Mouse (Mus musculus): ENCODE data around the gene Adam17. TPM values are rescaled to one million over a fixed set of nuclear protein-coding genes. Genes with fewer than 3 reads are reported as not detected.

The Adam17 gene
- polyA plus RNA-seq, 1 experiment from 2014 or later = 17.3 TPM

DNA sequence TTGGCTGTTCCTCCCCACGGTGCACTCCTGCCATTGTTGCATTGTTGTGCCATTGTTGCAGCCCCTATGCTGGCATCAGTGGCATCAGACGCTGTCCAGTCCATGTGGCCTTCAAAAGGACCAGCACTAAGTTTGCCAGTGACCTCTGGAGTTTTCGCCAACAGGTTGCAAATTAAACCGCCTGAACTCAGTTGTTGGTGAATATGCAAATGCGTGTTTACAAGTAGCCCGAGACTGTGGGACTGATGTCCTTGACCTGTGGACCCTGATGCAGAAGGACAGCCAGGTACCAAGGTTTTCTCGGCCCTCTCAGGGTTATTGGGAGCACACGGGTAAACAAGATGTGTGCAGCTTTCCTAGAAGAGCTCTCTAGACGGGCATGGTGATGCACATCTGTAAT, 52.3 kb downstream of the Adam17 start:
- 84% methylated on average over 9 of the region's 9 CpGs for WGBS
- no peak for ATAC-seq (replicated peaks)
- H3K4me3 ChIP-seq = no peak overlapping the region

DNA sequence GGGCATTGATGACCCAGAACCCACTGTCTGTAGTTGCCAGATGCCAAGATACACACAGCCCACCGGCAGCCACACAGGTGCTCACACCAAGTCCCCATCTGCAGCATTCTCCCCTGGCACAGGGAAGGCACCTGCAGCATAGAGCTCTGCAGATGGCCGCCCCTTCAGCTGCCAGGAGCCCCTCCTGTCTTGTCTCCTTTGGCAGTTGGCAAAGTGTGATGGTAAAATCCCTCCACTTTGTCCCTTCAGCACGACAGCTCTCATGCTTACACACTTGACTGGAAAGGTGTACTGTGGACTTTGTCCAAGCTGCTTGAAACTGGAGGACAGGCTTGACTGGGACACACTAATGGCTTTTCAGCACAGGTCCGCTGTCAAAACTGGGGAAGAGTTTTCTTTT, 53.1 kb downstream of the Adam17 start:
- Histone ChIP-seq H3K9me3 (no peaks in the 10 kb centered on the region), H3K4me1 (0 out of 2 replicates have a peak, but pooled peaks cover 5% of the 10 kb centered on the region), H3K4me2 (no peak overlapping the region), H3K36me3 (replicated peaks) (peaks cover 13% of the 10 kb centered on the region), H3K27ac (no peak overlapping the region), H3K27me3 (replicated peaks) (no peaks in the 10 kb centered on the region), H3K4me3 (no peak overlapping the region), H3K9ac (no peak overlapping the region)
- ATAC-seq (replicated peaks) = no peak
- 95% methylated on average over 4 of the region's 4 CpGs for WGBS

More for the DNA sequence above, 52.3 kb downstream of the Adam17 start:
- Histone ChIP-seq H3K36me3 (replicated peaks) (peaks cover 16% of the 10 kb centered on the region), H3K9ac (no peak overlapping the region), H3K27me3 (replicated peaks) (no peaks in the 10 kb centered on the region), H3K4me1 (no peaks in the 10 kb centered on the region), H3K27ac (no peak overlapping the region), H3K4me2 (no peak overlapping the region), H3K9me3 (no peaks in the 10 kb centered on the region)

DNA sequence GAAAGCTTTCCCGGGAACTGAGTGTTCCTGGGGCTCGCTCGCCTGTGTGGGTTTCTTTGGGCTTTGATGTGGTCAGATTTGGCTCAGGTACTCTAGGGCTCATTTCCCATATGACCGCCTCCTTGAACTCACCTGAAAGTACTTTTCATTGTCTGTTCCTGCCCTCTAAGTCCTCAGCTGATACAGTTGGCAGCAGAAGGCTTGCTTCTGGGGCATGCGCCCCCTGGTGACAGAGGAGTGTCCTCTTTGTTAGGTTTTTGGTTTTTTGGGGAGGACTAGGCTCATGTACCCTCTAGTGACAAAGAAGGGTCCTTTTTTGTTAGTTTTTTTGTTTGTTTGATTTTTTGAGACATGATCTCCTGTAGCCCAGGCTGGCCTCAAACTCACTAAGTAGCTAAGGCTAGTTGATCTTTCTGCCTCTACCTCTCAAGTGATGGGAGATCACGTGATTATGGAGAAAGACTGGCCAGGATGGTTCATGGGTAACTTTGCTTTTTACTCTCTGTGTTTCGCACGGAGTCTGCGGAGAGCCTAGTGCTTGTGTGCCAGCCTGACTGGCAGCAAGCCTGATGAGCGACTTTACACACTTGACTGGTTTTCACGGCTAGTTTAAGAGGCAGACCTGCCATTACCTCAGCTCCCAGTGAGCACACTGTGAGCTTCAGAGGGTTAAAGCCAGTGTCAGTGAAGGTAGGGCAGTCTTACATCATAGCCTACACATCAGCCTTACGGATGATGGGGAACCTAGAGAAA, 55.1 kb downstream of the Adam17 start:
- H3K4me2 ChIP-seq = no peak overlapping the region
- 0 out of 2 replicates have a peak, but pooled peaks cover 5% of the 10 kb centered on the region for H3K4me1 ChIP-seq
- no peak for ATAC-seq (replicated peaks)
- WGBS = 76% methylated on average over 12 of the region's 12 CpGs
- H3K4me3 ChIP-seq = no peak overlapping the region
- no peak overlapping the region for H3K9ac ChIP-seq
- H3K27me3 ChIP-seq (replicated peaks) = no peaks in the 10 kb centered on the region
- H3K9me3 ChIP-seq = no peaks in the 10 kb centered on the region
- H3K36me3 ChIP-seq (replicated peaks) = peaks cover 13% of the 10 kb centered on the region; the same call in 1 of the 2 replicates
- H3K27ac ChIP-seq = no peak overlapping the region

DNA sequence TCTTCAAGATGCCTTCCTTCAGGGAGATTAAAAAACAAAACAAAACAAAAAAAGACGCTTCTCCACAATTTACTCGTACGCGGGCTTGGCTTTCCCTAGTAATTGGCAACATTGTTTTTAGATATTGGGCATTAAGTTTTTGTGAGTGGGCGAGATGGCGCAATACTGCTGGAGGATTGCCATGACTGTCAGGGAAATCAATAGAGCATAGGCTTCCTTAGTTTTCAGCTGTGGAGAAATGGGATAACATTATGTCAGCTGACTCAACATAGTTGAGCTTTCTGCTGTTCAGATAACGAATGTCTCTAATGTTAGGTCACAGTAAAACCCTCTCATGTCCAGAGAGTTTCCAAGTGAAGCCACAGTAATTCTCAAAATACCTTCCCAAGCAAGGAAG, 56.6 kb downstream of the Adam17 start:
- WGBS = 30% methylated on average over 7 of the region's 7 CpGs
- H3K9ac ChIP-seq = peak overlapping the region; percentile 59; the same call in 1 of the 2 replicates
- H3K4me1 ChIP-seq = 0 out of 2 replicates have a peak, but pooled peaks cover 5% of the 10 kb centered on the region
- peak overlapping the region; percentile 73 for H3K4me2 ChIP-seq
- no peak overlapping the region for H3K27ac ChIP-seq
- H3K27me3 ChIP-seq (replicated peaks) = no peaks in the 10 kb centered on the region
- H3K4me3 ChIP-seq = peak overlapping the region; percentile 59
- peaks cover 23% of the 10 kb centered on the region; the same call in 1 of the 2 replicates for H3K36me3 ChIP-seq (replicated peaks)
- no peaks in the 10 kb centered on the region for H3K9me3 ChIP-seq
- no peak for ATAC-seq (replicated peaks)

DNA sequence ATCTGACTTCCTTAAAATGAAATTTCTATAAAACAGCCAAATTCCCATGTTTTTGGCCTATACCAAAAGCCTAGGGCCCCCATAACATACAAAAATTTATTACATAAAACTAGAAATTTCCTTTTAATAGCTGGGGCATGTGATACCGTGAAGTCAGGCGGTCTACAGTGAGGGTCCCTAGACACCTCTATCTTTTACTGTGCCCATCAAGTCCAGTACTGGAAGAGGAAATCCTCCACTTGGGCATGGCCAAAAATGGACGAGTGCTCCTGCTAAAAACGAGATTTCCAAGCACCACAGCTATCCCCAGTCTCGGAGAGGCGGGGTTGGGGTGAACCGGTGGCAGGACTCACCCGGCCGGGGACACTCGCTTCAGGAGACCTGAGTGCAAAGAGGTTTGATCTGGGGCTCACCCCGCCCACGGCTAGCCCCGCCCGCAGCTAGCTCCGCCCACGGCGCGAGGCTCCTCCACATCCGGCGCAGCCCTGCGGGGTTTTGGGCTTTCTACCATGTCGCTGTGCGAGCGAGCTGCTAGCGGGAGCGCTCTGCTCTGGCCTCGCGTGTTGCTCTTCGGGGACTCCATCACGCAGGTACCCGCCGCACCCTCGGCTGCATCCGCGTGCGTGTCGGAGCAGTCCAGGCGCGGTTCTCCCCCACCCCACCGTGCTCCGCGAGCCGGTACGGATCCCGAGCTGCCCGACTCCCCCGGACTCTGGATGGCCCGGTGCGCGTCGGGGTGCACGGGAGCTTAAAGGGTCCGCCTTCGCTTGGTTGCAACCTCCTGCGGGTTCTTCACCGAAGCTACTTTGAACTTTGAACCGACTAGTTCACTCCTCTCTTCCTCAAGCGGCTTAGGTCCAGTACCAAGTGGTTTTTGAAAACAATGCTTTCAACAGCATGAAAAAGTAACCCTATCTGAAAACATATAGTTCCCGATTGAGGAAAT, 57.2 kb downstream of the Adam17 start, which contains the start of gene Iah1:
TSS of gene Iah1 (plus strand) at position 467 of the 946 bp plus-strand sequence.
- 0 out of 2 replicates have a peak, but pooled peaks cover 5% of the 10 kb centered on the region for H3K4me1 ChIP-seq
- no peaks in the 10 kb centered on the region for H3K27me3 ChIP-seq (replicated peaks)
- peak within 1 kb of the TSS; percentile 59 for H3K9ac ChIP-seq
- peak within 1 kb of the TSS; percentile 73 for H3K4me2 ChIP-seq
- 2% methylated on average over 59 of the region's 59 CpGs for WGBS
- peak within 1 kb of the TSS; percentile 36 for H3K27ac ChIP-seq
- H3K9me3 ChIP-seq = no peaks in the 10 kb centered on the region
- ATAC-seq (replicated peaks) = peak; percentile 90
- peak within 1 kb of the TSS; percentile 59 for H3K4me3 ChIP-seq
- H3K36me3 ChIP-seq (replicated peaks) = peaks cover 28% of the 10 kb centered on the region

DNA sequence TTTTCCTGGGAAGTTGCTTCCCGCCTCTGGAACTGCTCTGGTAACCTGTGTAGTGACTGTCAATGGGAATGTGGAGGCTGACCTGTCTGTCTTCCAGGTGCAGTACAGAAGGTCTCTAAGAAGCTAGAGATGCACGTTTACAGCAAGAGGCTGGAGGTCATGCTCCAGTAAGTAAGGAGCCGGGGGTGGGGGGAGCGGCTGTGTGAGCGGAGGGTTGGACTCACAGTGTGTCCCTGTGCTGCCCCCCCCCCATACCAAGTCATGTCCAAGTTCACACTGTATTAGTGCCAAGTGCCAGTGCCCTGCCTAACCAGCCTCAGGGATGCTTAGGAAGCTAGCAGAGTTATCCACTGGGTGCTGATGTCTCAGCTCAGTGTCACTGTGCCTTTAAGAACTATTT, 61.2 kb downstream of the Adam17 start:
- peaks cover 60% of the 10 kb centered on the region for H3K36me3 ChIP-seq (replicated peaks)
- no peak overlapping the region for H3K4me3 ChIP-seq
- ATAC-seq (replicated peaks) = no peak
- H3K27ac ChIP-seq = no peak overlapping the region
- WGBS = 94% methylated on average over 5 of the region's 5 CpGs
- no peaks in the 10 kb centered on the region for H3K27me3 ChIP-seq (replicated peaks)
- no peak overlapping the region for H3K9ac ChIP-seq
- no peak overlapping the region for H3K4me2 ChIP-seq
- no peaks in the 10 kb centered on the region for H3K9me3 ChIP-seq
- 0 out of 2 replicates have a peak, but pooled peaks cover 5% of the 10 kb centered on the region for H3K4me1 ChIP-seq

DNA sequence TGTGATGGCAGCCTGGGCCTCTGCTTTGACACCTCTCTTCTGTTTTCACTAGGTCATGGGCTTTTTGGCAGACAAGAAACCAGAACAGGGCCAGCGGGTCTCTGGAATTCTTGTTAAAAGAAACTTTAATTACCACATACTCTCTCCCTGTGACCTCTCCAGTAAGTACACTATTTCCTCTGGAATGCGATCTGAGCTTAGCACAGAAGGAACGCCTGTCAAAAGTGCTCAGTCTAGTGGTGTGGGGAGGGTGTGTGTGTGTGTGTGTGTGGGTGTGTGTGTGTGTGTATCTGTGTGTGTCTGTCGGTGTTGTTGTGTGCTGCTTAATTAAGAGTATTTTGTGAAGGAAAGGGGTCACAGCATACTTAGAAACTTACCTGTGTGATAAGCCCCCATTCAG, 66.7 kb downstream of the Adam17 start:
- 97% methylated on average over 4 of the region's 4 CpGs for WGBS
- Histone ChIP-seq H3K36me3 (replicated peaks) (peaks cover 79% of the 10 kb centered on the region), H3K27me3 (replicated peaks) (no peaks in the 10 kb centered on the region)

DNA sequence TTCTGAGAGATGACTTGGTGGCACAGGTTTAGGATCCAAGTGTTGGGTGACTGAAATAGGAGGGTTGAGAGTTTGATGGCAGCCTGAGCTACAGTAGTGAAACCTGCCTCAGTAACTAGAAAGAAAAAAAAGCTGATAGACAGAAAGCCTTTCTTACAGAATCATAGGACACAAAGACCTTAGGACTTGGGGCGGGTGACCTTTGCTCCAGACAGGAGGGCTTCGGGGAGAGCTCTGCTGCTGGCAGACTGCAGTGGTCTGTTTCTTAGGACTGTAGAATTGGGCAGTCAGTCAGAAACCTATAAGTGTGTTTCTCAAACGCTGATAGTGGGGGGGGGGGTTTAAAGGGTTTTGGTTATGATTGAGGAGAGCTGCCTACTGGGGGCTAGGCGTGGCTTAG, 67.7 kb downstream of the Adam17 start:
- peaks cover 77% of the 10 kb centered on the region for H3K36me3 ChIP-seq (replicated peaks)
- no peak overlapping the region for H3K4me3 ChIP-seq
- H3K9me3 ChIP-seq = no peaks in the 10 kb centered on the region
- WGBS = 92% methylated on average over 4 of the region's 4 CpGs
- H3K27ac ChIP-seq = no peak overlapping the region
- ATAC-seq (replicated peaks) = no peak
- H3K27me3 ChIP-seq (replicated peaks) = no peaks in the 10 kb centered on the region
- H3K9ac ChIP-seq = no peak overlapping the region
- H3K4me2 ChIP-seq = no peak overlapping the region
- H3K4me1 ChIP-seq = no peaks in the 10 kb centered on the region

More for the DNA sequence above, 66.7 kb downstream of the Adam17 start:
- H3K4me2 ChIP-seq = no peak overlapping the region
- H3K9ac ChIP-seq = no peak overlapping the region
- no peaks in the 10 kb centered on the region for H3K9me3 ChIP-seq
- H3K27ac ChIP-seq = no peak overlapping the region
- ATAC-seq (replicated peaks) = no peak
- no peaks in the 10 kb centered on the region for H3K4me1 ChIP-seq
- H3K4me3 ChIP-seq = no peak overlapping the region

DNA sequence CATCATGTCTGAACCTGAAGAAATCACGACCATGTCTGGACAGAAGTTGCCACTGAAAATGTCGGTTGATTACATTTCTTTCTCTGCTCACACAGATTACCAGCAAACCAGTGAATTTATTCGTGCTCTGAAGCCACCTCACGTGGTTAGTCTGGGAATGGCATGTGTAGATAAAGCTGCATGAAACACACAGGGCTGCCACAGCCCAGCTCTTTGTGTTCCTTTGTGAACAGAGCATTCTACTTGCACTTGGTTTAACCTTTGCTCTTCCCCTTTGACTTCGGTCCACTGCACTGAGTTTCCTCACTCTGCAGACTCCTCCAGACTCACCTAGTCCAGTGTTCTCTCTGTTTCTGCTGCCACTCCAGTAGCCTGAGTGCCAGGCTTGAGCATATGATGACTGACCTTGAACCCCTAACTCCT, 71.1 kb downstream of the Adam17 start:
- Histone ChIP-seq H3K9ac (no peak overlapping the region), H3K4me1 (no peaks in the 10 kb centered on the region), H3K27me3 (replicated peaks) (no peaks in the 10 kb centered on the region), H3K9me3 (no peaks in the 10 kb centered on the region), H3K36me3 (replicated peaks) (peaks cover 75% of the 10 kb centered on the region), H3K27ac (no peak overlapping the region), H3K4me3 (no peak overlapping the region), H3K4me2 (no peak overlapping the region)
- 81% methylated on average over 5 of the region's 5 CpGs for WGBS
- no peak for ATAC-seq (replicated peaks)

DNA sequence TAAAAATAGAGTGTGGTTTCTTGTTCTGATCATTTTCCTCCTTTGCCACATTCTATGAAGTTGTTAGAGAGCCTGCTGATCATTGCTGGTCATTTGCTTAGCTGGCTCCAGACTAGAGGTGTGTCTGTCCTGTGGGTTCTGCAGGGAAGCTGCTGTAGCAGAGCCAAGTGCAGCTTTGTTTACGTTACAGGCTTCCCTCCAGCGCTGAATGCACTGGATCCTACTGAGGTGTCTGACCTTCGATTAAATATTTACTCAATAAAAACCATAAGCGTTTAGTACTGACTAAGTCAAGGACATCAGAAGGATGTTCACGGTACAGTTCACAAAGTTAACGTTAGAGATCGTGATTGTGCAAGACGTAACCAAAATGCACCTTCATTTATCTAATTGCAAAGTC, 71.5 kb downstream of the Adam17 start:
- Histone ChIP-seq H3K9me3 (no peaks in the 10 kb centered on the region), H3K36me3 (replicated peaks) (peaks cover 76% of the 10 kb centered on the region), H3K4me3 (no peak overlapping the region), H3K9ac (no peak overlapping the region), H3K4me1 (no peaks in the 10 kb centered on the region), H3K27ac (no peak overlapping the region), H3K27me3 (replicated peaks) (no peaks in the 10 kb centered on the region), H3K4me2 (no peak overlapping the region)
- ATAC-seq (replicated peaks) = no peak
- 93% methylated on average over 8 of the region's 8 CpGs for WGBS

DNA sequence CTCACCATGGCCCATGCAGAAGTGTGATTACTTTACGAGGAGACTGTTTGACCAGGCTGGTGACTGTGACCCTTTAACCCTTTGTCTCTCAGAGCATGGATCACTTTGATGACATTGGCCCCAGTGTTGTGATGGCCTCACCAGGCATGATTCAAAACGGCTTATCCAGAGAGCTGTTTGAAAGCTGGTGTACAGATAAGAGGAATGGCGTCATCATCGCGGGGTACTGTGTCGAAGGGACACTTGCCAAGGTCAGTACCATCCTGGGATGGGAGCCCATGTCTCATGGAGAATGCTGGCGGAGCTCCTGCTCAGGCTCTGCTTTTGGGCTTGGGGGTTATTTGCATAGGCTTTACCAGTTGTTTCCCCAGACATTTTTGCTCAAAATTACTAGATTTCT, 72.1 kb downstream of the Adam17 start:
- H3K36me3 ChIP-seq (replicated peaks) = peaks cover 74% of the 10 kb centered on the region
- no peaks in the 10 kb centered on the region for H3K27me3 ChIP-seq (replicated peaks)
- H3K4me3 ChIP-seq = no peak overlapping the region
- H3K4me2 ChIP-seq = no peak overlapping the region
- H3K9me3 ChIP-seq = no peaks in the 10 kb centered on the region
- WGBS = 92% methylated on average over 7 of the region's 7 CpGs
- ATAC-seq (replicated peaks) = no peak
- H3K27ac ChIP-seq = no peak overlapping the region
- H3K4me1 ChIP-seq = no peaks in the 10 kb centered on the region
- no peak overlapping the region for H3K9ac ChIP-seq

DNA sequence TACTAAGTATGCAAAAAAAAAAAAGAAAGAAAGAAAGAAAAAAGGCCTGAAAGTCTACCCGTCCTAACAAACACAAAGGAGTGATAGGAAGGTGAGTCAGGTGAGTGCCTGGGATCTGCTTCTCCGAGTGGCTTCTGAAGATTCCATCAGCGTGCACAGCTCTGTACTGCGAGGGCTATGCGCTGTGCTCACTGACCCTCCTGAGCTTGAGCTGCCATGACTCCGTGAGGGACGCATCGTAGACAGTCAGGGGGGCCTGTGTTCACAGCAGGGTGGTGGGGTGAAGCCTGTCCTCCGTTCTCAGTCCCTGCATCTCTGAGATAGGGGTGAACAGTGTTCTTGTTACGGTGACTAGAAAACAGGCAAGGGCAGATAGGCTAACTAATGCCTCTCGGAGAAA, 74.6 kb downstream of the Adam17 start:
- no peak overlapping the region for H3K27ac ChIP-seq
- no peaks in the 10 kb centered on the region for H3K27me3 ChIP-seq (replicated peaks)
- no peaks in the 10 kb centered on the region for H3K4me1 ChIP-seq
- peaks cover 78% of the 10 kb centered on the region for H3K36me3 ChIP-seq (replicated peaks)
- no peak overlapping the region for H3K4me3 ChIP-seq
- no peak overlapping the region for H3K4me2 ChIP-seq
- no peak overlapping the region for H3K9ac ChIP-seq
- no peaks in the 10 kb centered on the region for H3K9me3 ChIP-seq
- 95% methylated on average over 11 of the region's 11 CpGs for WGBS
- ATAC-seq (replicated peaks) = no peak
